9 mouse cellular contexts compared by ENCODE assay signal in genomic region chr2:66146473-66146872, GRCm38 (mm10). TPM values are rescaled to one million over a fixed set of nuclear protein-coding genes. Genes with fewer than 3 reads are reported as not detected.
A peak's percentile ranks its signal among the peaks of the same experiment; 100 is the strongest.
DNase-seq lines count a peak whose midpoint lies in the region.
"Had no signal": no experiment of that assay in that cellular context is flagged by ENCODE, and none has a peak within 500 bp of the region (broad histone marks: within the 10 kb centered on the region; RNA-seq: fewer than 3 reads in every experiment).

No protein-coding gene starts in this region.

- intact Hi-C loops in gastrocnemius, postnatal 14 days (cut with DNase I; ENCODE audit: low total_unique reads) = no loop called here
- intact Hi-C loops in left cerebral cortex, postnatal 4 days (cut with DNase I) = no loop called here
- intact Hi-C loops in left cerebral cortex, postnatal 36 days (cut with DNase I) = no loop called here
- intact Hi-C loops in gastrocnemius, postnatal 36 days (cut with DNase I) = no loop called here

- DNase-seq in gastrocnemius, postnatal 14 days = peak; percentile 9
- DNase-seq in gastrocnemius, adult 8-10 months (ENCODE audit: low spot score in 2 of 2) = no peak
- DNase-seq in left cerebral cortex, postnatal 4 days = peak; percentile 27
- DNase-seq in left cerebral cortex, postnatal 36 days (ENCODE audit: low spot score in 2 of 2) = no peak
- DNase-seq in fibroblast of lung, adult 2 months (ENCODE audit: low read depth) = peak; percentile 10
- peak; percentile 73 for DNase-seq in kidney, postnatal 14 days
- no peak for DNase-seq in gastrocnemius, postnatal 36 days
- no peak for DNase-seq in cerebellum, adult 9-11 months
- DNase-seq: spleen, adult 18-20 months had no signal

RNA-seq across cellular contexts. Expression of gene Galnt3, which starts 21.7 kb away (rescaled TPM):
- total RNA-seq in gastrocnemius, postnatal 14 days (2021) = not detected
- under 1 TPM in 2 of 4 experiments, not detected in 2; 0.13 to 0.15 TPM for total RNA-seq in gastrocnemius, adult 8-10 months (2022)
- total RNA-seq in left cerebral cortex, postnatal 4 days (2021) = 1 to 10 TPM; 4.0 to 4.5 TPM
- total RNA-seq in left cerebral cortex, postnatal 36 days (2021) = 1 to 10 TPM in 1 of 2 experiments, under 1 TPM in 1; 0.99 to 1.9 TPM
- total RNA-seq in gastrocnemius, postnatal 36 days (2021) = not detected

Comparison
In these comparisons a context has a peak if more than half of its experiments do, and no peak if none do; other contexts are left out.
1. DNase-seq: peak in gastrocnemius, postnatal 14 days (single experiment), left cerebral cortex, postnatal 4 days (single experiment), fibroblast of lung, adult 2 months (single experiment) and kidney, postnatal 14 days (single experiment); none in gastrocnemius, adult 8-10 months (0 of 2), left cerebral cortex, postnatal 36 days (0 of 2), gastrocnemius, postnatal 36 days (0 of 2) and cerebellum, adult 9-11 months (single experiment).